Mouse (Mus musculus): ENCODE measurements around the gene Hic2.

Hic2 gene

GRCm38 (mm10) chr16:17275721-17276120, 42.3 kb downstream of the Hic2 start, which contains the start of gene Tmem191c:
Gene Tmem191c (plus strand): TSS chr16:17276077.
- DNase-seq (ENCODE audit: low read depth, low spot score), result no peak

- peak; percentile 57 for DNase-seq (ENCODE audit: low read depth, low spot score)
Observed at GRCm38 (mm10) chr16:17276164-17277151, 43.1 kb downstream of the Hic2 start.

DNA sequence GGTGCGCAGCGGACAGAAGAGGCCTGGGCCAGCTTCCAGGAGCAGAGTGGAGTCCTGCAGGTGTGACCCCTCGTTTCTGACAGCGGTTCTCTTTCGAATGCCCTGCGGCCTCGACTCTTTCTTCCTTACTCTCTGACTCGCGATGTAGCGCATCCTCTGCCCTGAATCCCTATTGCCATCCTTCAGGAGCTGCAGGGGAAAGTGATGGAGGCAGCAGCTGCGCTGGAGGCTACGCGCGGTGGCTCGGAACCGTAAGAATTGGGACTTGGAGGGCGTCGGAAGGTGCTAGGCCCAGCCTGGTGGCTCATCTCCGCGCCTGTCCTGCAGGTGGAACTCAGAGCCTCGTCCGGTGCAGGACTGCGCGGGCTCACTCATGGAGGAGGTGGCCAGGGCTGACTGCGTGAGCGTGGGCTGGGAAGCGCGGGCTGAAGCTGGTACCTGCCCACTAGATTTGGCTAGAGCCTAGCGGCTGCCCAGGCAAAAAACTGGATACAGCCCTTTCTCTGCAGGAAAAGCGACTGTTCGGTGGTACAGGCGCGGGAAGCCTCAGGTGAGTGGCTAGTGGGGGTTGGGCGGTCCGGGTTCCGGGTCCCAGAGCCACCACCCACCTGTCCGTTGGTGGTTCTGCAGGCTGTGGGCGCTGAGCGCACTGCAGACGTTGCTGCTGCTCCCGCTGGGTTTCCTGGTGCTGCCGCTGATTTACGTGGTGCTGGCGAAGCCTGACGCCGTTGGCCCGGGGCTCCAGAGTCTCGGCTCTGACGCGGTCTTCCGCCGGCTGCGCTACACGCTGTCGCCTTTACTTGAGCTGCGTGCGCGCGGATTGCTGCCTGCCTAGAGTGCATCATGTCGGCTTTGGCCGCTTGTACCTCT, 44.2 kb downstream of the Hic2 start:
- no peak for DNase-seq (ENCODE audit: low read depth, low spot score)

- no peak for DNase-seq (ENCODE audit: low read depth, low spot score)
Observed at GRCm38 (mm10) chr16:17280471-17280870, 47.1 kb downstream of the Hic2 start.

- DNase-seq (ENCODE audit: low read depth, low spot score), result no peak
Observed at GRCm38 (mm10) chr16:17283151-17283550, 49.8 kb downstream of the Hic2 start.

DNA sequence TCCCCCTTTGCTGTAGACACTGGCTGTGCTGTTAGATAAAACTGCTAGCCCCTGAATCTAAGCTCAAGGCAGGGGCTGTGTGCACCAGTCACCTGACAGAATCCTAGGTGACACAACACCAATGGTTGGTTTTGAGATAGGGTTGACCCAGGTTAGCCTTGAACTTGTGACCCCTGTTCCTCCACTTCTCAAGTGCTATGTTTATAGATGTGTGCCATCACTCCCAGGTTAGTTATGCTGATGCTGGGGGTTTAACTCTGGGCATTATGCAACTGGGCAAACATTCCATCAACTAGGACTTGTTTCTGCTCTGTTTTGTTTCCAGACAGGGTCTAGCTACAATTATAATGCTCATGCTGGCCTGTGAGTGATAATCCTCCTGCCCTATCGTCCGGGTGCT, 53.7 kb downstream of the Hic2 start:
- DNase-seq (ENCODE audit: low read depth, low spot score), result no peak

DNA sequence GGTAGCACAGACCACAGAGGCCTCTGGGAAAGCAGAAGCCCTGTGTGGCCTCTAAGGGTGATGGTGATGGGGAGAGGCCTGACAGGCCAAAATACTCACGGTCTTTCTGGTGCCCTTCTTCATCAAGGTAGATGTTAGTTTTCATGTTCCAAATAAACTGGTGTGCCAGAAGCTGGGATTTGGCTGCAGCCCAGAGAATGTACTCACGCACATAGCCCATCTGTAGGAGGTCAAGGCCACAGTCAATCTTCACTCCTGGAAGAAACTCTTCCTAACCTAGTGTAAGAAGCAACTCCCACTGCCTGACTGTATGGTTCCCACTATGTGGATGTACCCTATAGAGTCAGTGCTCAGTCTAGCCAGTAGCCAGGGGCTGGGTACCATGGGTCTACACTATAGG, 57.6 kb downstream of the Hic2 start:
- DNase-seq (ENCODE audit: low read depth, low spot score), result no peak

DNA sequence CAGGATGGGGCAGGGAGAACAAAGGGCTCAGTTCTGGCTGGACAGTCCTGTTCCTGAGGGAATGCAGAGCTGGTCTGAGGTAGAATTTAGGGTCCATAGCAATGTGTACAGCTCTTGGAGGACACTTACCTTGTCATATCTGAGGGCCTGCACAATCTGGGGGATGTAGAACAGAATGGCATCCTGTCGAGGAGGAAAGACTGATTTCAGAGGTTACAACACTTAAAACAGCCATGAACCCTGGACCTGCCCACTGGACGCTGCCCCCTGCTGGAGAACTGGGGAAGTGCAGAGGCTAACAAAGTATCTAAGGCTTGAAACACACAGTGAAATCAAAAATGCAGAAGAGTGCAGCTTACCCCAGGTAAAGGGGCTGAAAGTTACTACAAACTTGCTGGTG, 59.4 kb downstream of the Hic2 start:
- peak; percentile 48 for DNase-seq (ENCODE audit: low read depth, low spot score)

DNA sequence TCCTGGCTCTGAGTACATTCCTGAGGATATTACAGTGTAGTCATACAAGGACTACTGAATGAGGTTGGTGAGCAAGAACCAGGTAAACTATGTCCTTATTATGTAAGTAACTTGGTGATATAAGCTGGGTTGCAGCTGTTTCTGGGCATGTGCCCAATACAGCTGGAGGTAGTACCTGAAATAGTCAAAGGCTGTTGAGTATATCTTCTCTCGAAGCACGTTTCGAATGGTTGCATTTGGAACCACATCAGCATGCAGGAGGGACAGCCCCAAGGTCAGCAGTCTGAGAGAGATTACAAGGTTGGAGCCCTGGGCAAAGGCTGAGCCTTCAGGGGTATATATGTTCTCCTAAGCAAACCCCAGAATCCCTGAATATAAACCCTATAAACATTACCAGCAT, 67.4 kb downstream of the Hic2 start:
- no peak for DNase-seq (ENCODE audit: low read depth, low spot score)

- no peak for DNase-seq (ENCODE audit: low read depth, low spot score)
Observed at GRCm38 (mm10) chr16:17303521-17304245, 70.3 kb downstream of the Hic2 start.

DNA sequence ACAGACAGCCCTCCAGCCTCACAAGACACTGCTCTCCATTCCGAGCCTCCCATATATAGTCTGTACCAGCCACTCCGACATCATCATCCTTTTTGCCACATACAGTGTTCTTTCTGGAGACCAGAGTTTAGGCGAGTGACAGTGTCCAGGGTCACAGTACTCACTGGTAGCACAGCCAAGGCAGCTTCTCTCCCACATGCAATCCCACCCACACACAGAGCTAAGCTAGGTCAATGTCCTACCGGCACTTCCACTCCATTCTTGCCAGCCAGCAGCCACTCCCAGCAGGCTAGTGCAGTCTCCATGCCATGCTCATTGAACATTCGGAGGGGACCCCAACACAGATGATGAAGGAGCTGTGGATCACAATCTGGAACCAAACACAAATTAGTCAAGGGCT, 74.1 kb downstream of the Hic2 start:
- DNase-seq (ENCODE audit: low read depth, low spot score), result no peak

DNA sequence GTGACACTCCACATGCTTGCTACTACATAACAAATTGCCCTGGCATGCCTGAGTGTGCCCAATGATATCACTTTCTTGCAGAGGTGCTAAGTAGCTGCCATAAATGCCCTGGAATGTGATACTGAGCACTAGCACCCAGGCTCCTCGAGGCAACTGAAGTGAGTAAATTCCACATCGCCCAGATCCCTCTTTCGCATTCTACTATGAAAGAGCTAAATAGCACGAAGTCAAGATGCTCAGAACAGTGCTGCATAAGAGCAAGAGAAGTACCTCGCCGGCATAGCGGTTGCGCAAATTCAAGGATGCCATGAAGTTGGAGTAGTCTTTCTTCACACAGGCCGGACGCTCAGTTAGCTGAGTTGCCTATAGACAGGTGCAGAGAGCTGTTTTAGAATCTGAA, 75.7 kb downstream of the Hic2 start:
- no peak for DNase-seq (ENCODE audit: low read depth, low spot score)

DNA sequence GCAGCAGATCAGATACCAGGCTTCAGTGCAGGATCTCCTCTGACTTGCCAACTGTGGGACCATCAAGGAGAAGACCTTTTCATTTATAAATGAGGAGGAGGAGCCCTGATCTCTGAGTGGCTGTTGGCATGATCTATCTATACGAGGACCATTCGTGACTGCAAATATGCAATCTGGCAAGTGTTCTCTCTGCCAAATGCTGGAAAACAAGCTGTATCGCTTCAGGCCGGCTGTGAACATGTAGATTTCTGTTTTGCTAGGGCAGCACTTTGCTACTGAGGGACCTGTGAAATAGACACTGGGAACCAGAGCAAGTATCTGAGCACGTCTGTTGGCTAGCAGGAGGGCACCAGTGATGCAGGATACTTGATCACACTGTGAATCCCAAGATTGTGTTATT, 79.2 kb downstream of the Hic2 start:
- DNase-seq (ENCODE audit: low read depth, low spot score), result no peak

Measured in c-Kit-negative CD71-positive TER-119-positive erythroid progenitor cells, embryonic 14.5 days (primary cell).